Mouse (Mus musculus) embryonic facial prominence, embryonic 11.5 days (tissue): ENCODE results near the gene Ifitm5. TPM values are rescaled to one million over a fixed set of nuclear protein-coding genes. Genes with fewer than 3 reads are reported as not detected.

Experiments
- ATAC-seq: fragments of 200-750 bp; cut with Nextera tagmentation; replicated peaks from 2 replicates; pipeline ENCODE4 v1.8.0; 2017; ENCODE audit warnings: low read depth; ENCODE audit not compliant: insufficient number of reproducible peaks, low FRiP score, low TSS enrichment
- DNase-seq: peaks from one replicate; pipeline ENCODE4 v3.0.0-alpha.2; 2015; ENCODE audit warnings: low spot score
- H3K27ac ChIP-seq: fragments of 300-500 bp; sonication (generic); replicated peaks from 2 replicates; pipeline ENCODE4 v1.5.1; 2014; ENCODE audit warnings: mild to moderate bottlenecking, low read depth, low read length, control low read depth
- H3K27me3 ChIP-seq: fragments of 300-500 bp; sonication (generic); 2 replicates; pipeline ENCODE4 v1.6.1; 2014; ENCODE audit warnings: mild to moderate bottlenecking, low read length, moderate library complexity, mixed read lengths; ENCODE audit not compliant: control insufficient read depth, insufficient read depth
- H3K36me3 ChIP-seq: fragments of 300-500 bp; sonication (generic); replicated peaks from 2 replicates; pipeline ENCODE4 v1.6.1; 2014; ENCODE audit warnings: low read depth, mild to moderate bottlenecking, low read length, moderate library complexity, mixed read lengths; ENCODE audit not compliant: control insufficient read depth, insufficient read depth
- H3K4me1 ChIP-seq: fragments of 300-500 bp; sonication (generic); 2 replicates; pipeline ENCODE4 v1.6.1; 2014; ENCODE audit warnings: low read length, mixed read lengths; ENCODE audit not compliant: control insufficient read depth, insufficient read depth
- H3K4me2 ChIP-seq: fragments of 300-500 bp; sonication (generic); 2 replicates; pipeline ENCODE4 v1.6.1; 2014; ENCODE audit warnings: low read depth, mild to moderate bottlenecking, control low read depth, low read length, moderate library complexity
- H3K4me3 ChIP-seq: fragments of 300-500 bp; sonication (generic); 2 replicates; pipeline ENCODE4 v1.5.1; 2014; ENCODE audit warnings: low read depth, low read length, control low read depth
- H3K9ac ChIP-seq: fragments of 300-500 bp; sonication (generic); replicated peaks from 2 replicates; pipeline ENCODE4 v1.6.1; 2014; ENCODE audit warnings: mild to moderate bottlenecking, control low read depth, low read length
- H3K9me3 ChIP-seq: fragments of 300-500 bp; sonication (generic); replicated peaks from 2 replicates; pipeline ENCODE4 v1.6.1; 2016; ENCODE audit warnings: mild to moderate bottlenecking, low read length, inconsistent platforms, mixed read lengths; ENCODE audit not compliant: control insufficient read depth
- WGBS: fragments of 180-500 bp; shearing (Covaris S2); extraction: QIAGEN DNeasy Blood & Tissue Kit; methylation state at CpG from one replicate; pipeline ENCODE4 v1.1.7; 2014; 5-methylcytosine and 5-hydroxymethylcytosine counted together
- polyA plus RNA-seq: library from polyadenylated mRNA; unstranded; fragments of >200 nt; fragmentation: Nextera tagmentation; extraction: Ambion mirVana; gene quantifications from 2 replicates; pipeline ENCODE4 v1.2.1, GENCODE M21; 2014

The Ifitm5 gene
- polyA plus RNA-seq, 1 experiment from 2014 or later = 0.38 TPM

- no peaks in the 10 kb centered on the region for H3K27me3 ChIP-seq
- no peaks in the 10 kb centered on the region for H3K9me3 ChIP-seq
- no peak overlapping the region for H3K4me2 ChIP-seq
- DNase-seq (peak; percentile 30), ATAC-seq (no peak)
- H3K4me1 ChIP-seq = no peaks in the 10 kb centered on the region
- no peak overlapping the region for H3K4me3 ChIP-seq
- no peak overlapping the region for H3K27ac ChIP-seq
- H3K9ac ChIP-seq = no peak overlapping the region
- peaks cover 5% of the 10 kb centered on the region for H3K36me3 ChIP-seq
- WGBS = 54% methylated on average over 15 of the region's 15 CpGs
These were observed 47.8 kb downstream of the Ifitm5 start for GRCm38 (mm10) chr7:140902036-140902875.

- WGBS = 87% methylated on average over 10 of the region's 10 CpGs
- no peak for ATAC-seq
- no peaks in the 10 kb centered on the region for H3K9me3 ChIP-seq
These were observed 49.9 kb downstream of the Ifitm5 start, which contains the start of gene Cox8b for GRCm38 (mm10) chr7:140900220-140900619. Cox8b (minus strand) TSS chr7:140900446.

GRCm38 (mm10) chr7:140899121-140899520 lies 51.0 kb downstream of the Ifitm5 start:
- ATAC-seq (no peak), DNase-seq (no peak)
- Histone ChIP-seq H3K27me3 (no peaks in the 10 kb centered on the region), H3K4me1 (no peaks in the 10 kb centered on the region), H3K9me3 (no peaks in the 10 kb centered on the region), H3K9ac (no peak overlapping the region), H3K27ac (no peak overlapping the region), H3K4me2 (no peak overlapping the region), H3K4me3 (no peak overlapping the region), H3K36me3 (peaks cover 13% of the 10 kb centered on the region)
- 78% methylated on average over 3 of the region's 3 CpGs for WGBS

More at GRCm38 (mm10) chr7:140900220-140900619, 49.9 kb downstream of the Ifitm5 start, which contains the start of gene Cox8b:
- no peak within 1 kb of the TSS for H3K9ac ChIP-seq
- H3K36me3 ChIP-seq = peaks cover 9% of the 10 kb centered on the region
- no peaks in the 10 kb centered on the region for H3K27me3 ChIP-seq
- no peak within 1 kb of the TSS for H3K27ac ChIP-seq
- no peak for DNase-seq
- no peaks in the 10 kb centered on the region for H3K4me1 ChIP-seq
- no peak within 1 kb of the TSS for H3K4me3 ChIP-seq
- no peak within 1 kb of the TSS for H3K4me2 ChIP-seq

Other genes starting within 250 kb of the Ifitm5 start
- not detected in 2 replicates for gene Cyp2e1, start 186.6 kb downstream of the Ifitm5 start, polyA plus RNA-seq
- 0.14 and 0.38 TPM in 2 replicates for gene Syce1, start 162.4 kb downstream of the Ifitm5 start, polyA plus RNA-seq
- gene Zfp941, start 128.1 kb downstream of the Ifitm5 start, polyA plus RNA-seq = 3.5 and 3.6 TPM in 2 replicates
- gene Urah, start 115.3 kb downstream of the Ifitm5 start, polyA plus RNA-seq = 1.1 and 1.3 TPM in 2 replicates
- gene Scgb1c1, start 104.7 kb downstream of the Ifitm5 start, polyA plus RNA-seq = not detected in 2 replicates
- gene Odf3, start 102.5 kb downstream of the Ifitm5 start, polyA plus RNA-seq = not detected in 2 replicates
- gene Gm45785, start 94.0 kb downstream of the Ifitm5 start, polyA plus RNA-seq = not detected in 2 replicates
- gene Ric8a, start 93.3 kb downstream of the Ifitm5 start, polyA plus RNA-seq = 56.7 and 58.3 TPM in 2 replicates
- 22.9 and 31.8 TPM in 2 replicates for gene Bet1l, start 92.7 kb downstream of the Ifitm5 start, polyA plus RNA-seq
- 185 and 195 TPM in 2 replicates for gene Psmd13, start 68.3 kb downstream of the Ifitm5 start, polyA plus RNA-seq
- gene Sirt3, start 68.0 kb downstream of the Ifitm5 start, polyA plus RNA-seq = 17.1 and 19.3 TPM in 2 replicates
- not detected in 2 replicates for gene Cox8b, start 49.8 kb downstream of the Ifitm5 start, polyA plus RNA-seq
- 0.07 TPM in 1 of 2 replicates, not detected in the other for gene Nlrp6, start 29.4 kb downstream of the Ifitm5 start, polyA plus RNA-seq
- 12.4 and 14.3 TPM in 2 replicates for gene Pgghg, start 8.9 kb downstream of the Ifitm5 start, polyA plus RNA-seq
- gene Gm45717, start 5.6 kb upstream of the Ifitm5 start, polyA plus RNA-seq = not detected in 2 replicates
- gene Ifitm2, start 5.7 kb upstream of the Ifitm5 start, polyA plus RNA-seq = 595 and 632 TPM in 2 replicates
- gene Ifitm1, start 16.9 kb upstream of the Ifitm5 start, polyA plus RNA-seq = 19.9 and 20.1 TPM in 2 replicates
- gene Ifitm3, start 60.5 kb upstream of the Ifitm5 start, polyA plus RNA-seq = 29.8 and 36.5 TPM in 2 replicates
- gene Ifitm6, start 67.6 kb upstream of the Ifitm5 start, polyA plus RNA-seq = not detected in 2 replicates
- not detected in 2 replicates for gene Gm17387, start 78.8 kb upstream of the Ifitm5 start, polyA plus RNA-seq
- gene B4galnt4, start 110.8 kb upstream of the Ifitm5 start, polyA plus RNA-seq = 15.8 and 19.4 TPM in 2 replicates
- gene Pkp3, start 127.9 kb upstream of the Ifitm5 start, polyA plus RNA-seq = 3.1 and 3.5 TPM in 2 replicates
- 1.6 and 1.8 TPM in 2 replicates for gene Sigirr, start 150.3 kb upstream of the Ifitm5 start, polyA plus RNA-seq
- gene Ano9, start 167.5 kb upstream of the Ifitm5 start, polyA plus RNA-seq = 1.2 and 1.3 TPM in 2 replicates
- 67.3 and 69.6 TPM in 2 replicates for gene Ptdss2, start 172.1 kb upstream of the Ifitm5 start, polyA plus RNA-seq
- 82.0 and 93.5 TPM in 2 replicates for gene Rnh1, start 222.6 kb upstream of the Ifitm5 start, polyA plus RNA-seq
- gene Hras, start 243.7 kb upstream of the Ifitm5 start, polyA plus RNA-seq = 91.4 and 91.7 TPM in 2 replicates
- 8.2 and 8.7 TPM in 2 replicates for gene Lrrc56, start 243.9 kb upstream of the Ifitm5 start, polyA plus RNA-seq